ENCODE assay signal across 23 mouse cellular contexts in the genomic region with DNA sequence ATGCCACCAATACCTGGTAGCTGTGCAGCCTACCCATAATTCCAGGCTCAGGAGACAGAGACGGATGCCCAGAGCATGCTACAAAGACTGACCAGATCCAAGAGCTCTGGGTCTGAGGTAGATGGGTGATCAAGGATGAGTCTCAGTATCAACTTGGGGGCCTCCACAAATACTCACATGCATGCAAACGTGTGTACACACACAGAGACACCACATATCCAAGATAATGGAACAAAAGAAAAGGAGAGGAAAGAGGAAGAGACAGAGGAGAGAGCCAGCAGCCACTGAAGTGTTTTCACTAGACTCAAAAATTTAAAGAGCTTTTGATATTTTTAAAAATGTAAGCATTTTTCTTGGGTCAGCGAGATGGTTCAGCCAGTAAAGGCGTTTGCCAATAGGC. TPM values are rescaled to one million over a fixed set of nuclear protein-coding genes. Genes with fewer than 3 reads are reported as not detected.
DNase-seq lines count a peak whose midpoint lies in the region; ATAC-seq and TF ChIP-seq lines count a peak whose summit lies in the region.
"Had no signal": no experiment of that assay in that cellular context is flagged by ENCODE, and none has a peak within 500 bp of the region (broad histone marks: within the 10 kb centered on the region; RNA-seq: fewer than 3 reads in every experiment).

No protein-coding gene starts in this region.

- no peak for TF ChIP-seq RAD21 in MEL (IDR thresholded peaks at IDR 0.05; ENCODE audit: low read depth, low read length)

- TF ChIP-seq EP300 in MEL (IDR thresholded peaks at IDR 0.05; ENCODE audit: low read depth in 1 of 2, low read length in 2 of 2) = peak in 1 of 2 experiments; percentile 40; a peak in 2 of 4 replicates

- H3K9ac ChIP-seq in forebrain, embryonic 14.5 days (ENCODE audit: low read length) = peak overlapping the region; percentile 8; the same call in 1 of the 2 replicates
- no peak overlapping the region for H3K9ac ChIP-seq in forebrain, embryonic 15.5 days (replicated peaks)
- no peak overlapping the region for H3K9ac ChIP-seq in kidney, embryonic 14.5 days (ENCODE audit: low read depth, low read length)
- H3K9ac ChIP-seq in MEL (ENCODE audit: control insufficient read depth, low read depth, low read length, poor library complexity, severe bottlenecking) = no peak overlapping the region
- H3K9ac ChIP-seq: forebrain, embryonic 12.5 days; limb, embryonic 15.5 days; liver, postnatal 0 days had no signal

- H3K27me3 ChIP-seq in forebrain, embryonic 14.5 days (replicated peaks; ENCODE audit: control insufficient read depth, insufficient read depth, low read length) = 0 out of 2 replicates have a peak, but pooled peaks cover 2% of the 10 kb centered on the region
- H3K27me3 ChIP-seq in forebrain, embryonic 15.5 days = 0 out of 2 replicates have a peak, but pooled peaks cover 2% of the 10 kb centered on the region
- no peaks in the 10 kb centered on the region for H3K27me3 ChIP-seq in kidney, adult 2 months (replicated peaks; ENCODE audit: control insufficient read depth, insufficient read depth, low read length)
- H3K27me3 ChIP-seq in kidney, embryonic 14.5 days (ENCODE audit: control insufficient read depth, insufficient read depth, low read length) = no peaks in the 10 kb centered on the region
- no peaks in the 10 kb centered on the region for H3K27me3 ChIP-seq in MEL (ENCODE audit: control insufficient read depth in 1 of 2, insufficient read depth in 2 of 2, low read length in 2 of 2)

- H3K4me1 ChIP-seq in forebrain, embryonic 14.5 days (ENCODE audit: control insufficient read depth, insufficient read depth, low read length) = no peaks in the 10 kb centered on the region
- no peaks in the 10 kb centered on the region for H3K4me1 ChIP-seq in forebrain, embryonic 15.5 days
- H3K4me1 ChIP-seq in kidney, adult 2 months (ENCODE audit: control insufficient read depth, insufficient read depth, low read length) = peaks cover 14% of the 10 kb centered on the region
- peaks cover 31% of the 10 kb centered on the region for H3K4me1 ChIP-seq in kidney, embryonic 14.5 days (ENCODE audit: control insufficient read depth, insufficient read depth, low read length)
- peaks cover 10% of the 10 kb centered on the region for H3K4me1 ChIP-seq in lung, adult 2 months (ENCODE audit: control insufficient read depth, insufficient read depth, low read length)
- H3K4me1 ChIP-seq in MEL (ENCODE audit: control insufficient read depth in 1 of 2, insufficient read depth in 2 of 2, low read length in 2 of 2) = peaks cover 9 to 33% of the 10 kb centered on the region in 2 experiments
- H3K4me1 ChIP-seq: forebrain, embryonic 12.5 days had no signal

- no peak overlapping the region for H3K27ac ChIP-seq in forebrain, embryonic 14.5 days (ENCODE audit: low read depth, low read length)
- H3K27ac ChIP-seq in forebrain, embryonic 15.5 days (replicated peaks) = no peak overlapping the region
- peak overlapping the region; percentile 80; the same call in 1 of the 2 replicates for H3K27ac ChIP-seq in kidney, adult 2 months (ENCODE audit: insufficient read depth, low read depth, low read length)
- no peak overlapping the region for H3K27ac ChIP-seq in kidney, embryonic 14.5 days (ENCODE audit: low read depth, low read length)
- H3K27ac ChIP-seq in MEL (ENCODE audit: control insufficient read depth, low read depth, low read length) = peak overlapping the region; percentile 96
- H3K27ac ChIP-seq: forebrain, embryonic 12.5 days; limb, embryonic 15.5 days had no signal

- no peaks in the 10 kb centered on the region for H3K9me3 ChIP-seq in forebrain, embryonic 14.5 days (replicated peaks; ENCODE audit: control insufficient read depth, low read length)
- no peaks in the 10 kb centered on the region for H3K9me3 ChIP-seq in forebrain, embryonic 15.5 days
- no peaks in the 10 kb centered on the region for H3K9me3 ChIP-seq in kidney, embryonic 14.5 days (ENCODE audit: control insufficient read depth, low read length)
- H3K9me3 ChIP-seq in MEL (replicated peaks; ENCODE audit: insufficient read depth, low read length) = no peaks in the 10 kb centered on the region
- H3K9me3 ChIP-seq: forebrain, embryonic 12.5 days; heart, embryonic 10.5 days; limb, embryonic 15.5 days had no signal

- no peak for TF ChIP-seq POLR2A in kidney, adult 2 months (IDR thresholded peaks at IDR 0.05; ENCODE audit: low read depth, low read length)
- TF ChIP-seq POLR2A in lung, adult 2 months (IDR thresholded peaks at IDR 0.05; ENCODE audit: borderline replicate concordance, extremely low read depth, low read depth, low read length) = no peak
- TF ChIP-seq POLR2A in MEL (IDR thresholded peaks at IDR 0.05; ENCODE audit: control insufficient read depth in 1 of 2, insufficient read depth in 1 of 2, low read depth in 1 of 2, low read length in 2 of 2, poor library complexity in 1 of 2) = no peak

- TF ChIP-seq CTCF in kidney, adult 2 months (conservative IDR thresholded peaks at IDR 0.05; ENCODE audit: insufficient read depth, insufficient read length, low read depth, low read length) = no peak
- TF ChIP-seq CTCF in lung, adult 2 months (IDR thresholded peaks at IDR 0.05; ENCODE audit: insufficient read depth, low read length) = no peak
- no peak for TF ChIP-seq CTCF in MEL (IDR thresholded peaks at IDR 0.05 in 2 of 3, conservative IDR thresholded peaks at IDR 0.05 in 1 of 3; ENCODE audit: control insufficient read depth in 1 of 3, insufficient read depth in 1 of 3, low read depth in 2 of 3, low read length in 3 of 3, poor library complexity in 1 of 3, severe bottlenecking in 1 of 3)

- peaks cover 66% of the 10 kb centered on the region for H3K36me3 ChIP-seq in forebrain, embryonic 14.5 days (ENCODE audit: control insufficient read depth, insufficient read depth, low read length)
- peaks cover 55% of the 10 kb centered on the region for H3K36me3 ChIP-seq in forebrain, embryonic 15.5 days
- H3K36me3 ChIP-seq in kidney, adult 2 months (ENCODE audit: control insufficient read depth, insufficient read depth, low read length) = no peaks in the 10 kb centered on the region; the same call in 1 of the 2 replicates
- H3K36me3 ChIP-seq in kidney, embryonic 14.5 days (ENCODE audit: control insufficient read depth, insufficient read depth, low read length) = peaks cover 42% of the 10 kb centered on the region
- H3K36me3 ChIP-seq in MEL (ENCODE audit: control insufficient read depth in 1 of 2, insufficient read depth in 2 of 2, low read length in 2 of 2) = peaks cover 0 to 30% of the 10 kb centered on the region in 2 experiments; a peak in 2 of 4 replicates

- WGBS in forebrain, embryonic 14.5 days = 75% methylated on average over 4 of the region's 4 CpGs
- 85% methylated on average over 4 of the region's 4 CpGs for WGBS in forebrain, embryonic 15.5 days
- 43% methylated on average over 4 of the region's 4 CpGs for WGBS in kidney, adult 2 months
- 81% methylated on average over 4 of the region's 4 CpGs for WGBS in kidney, embryonic 14.5 days
- WGBS in lung, adult 2 months = 46% methylated on average over 4 of the region's 4 CpGs

- H3K4me3 ChIP-seq in forebrain, embryonic 14.5 days (ENCODE audit: low read depth, low read length) = no peak overlapping the region
- no peak overlapping the region for H3K4me3 ChIP-seq in forebrain, embryonic 15.5 days
- no peak overlapping the region for H3K4me3 ChIP-seq in kidney, adult 2 months (ENCODE audit: insufficient read depth, low read depth, low read length)
- H3K4me3 ChIP-seq in kidney, embryonic 14.5 days (ENCODE audit: low read length) = no peak overlapping the region
- H3K4me3 ChIP-seq in lung, adult 2 months (replicated peaks; ENCODE audit: extremely low read depth, low read depth, low read length) = no peak overlapping the region
- no peak overlapping the region for H3K4me3 ChIP-seq in MEL (ENCODE audit: control insufficient read depth in 1 of 2, insufficient read depth in 1 of 2, low read depth in 2 of 2, low read length in 2 of 2)
- H3K4me3 ChIP-seq: forebrain, embryonic 12.5 days; heart, embryonic 10.5 days; limb, embryonic 15.5 days had no signal

- DNase-seq in forebrain, embryonic 14.5 days (ENCODE audit: low spot score) = no peak
- DNase-seq in kidney, adult 2 months = no peak
- peak; percentile 6 for DNase-seq in lung, adult 2 months
- no peak for DNase-seq in lung, postnatal 10 days
- peak; percentile 54 for DNase-seq in MEL (ENCODE audit: low read depth, low spot score)
- DNase-seq: cerebellum, adult 11-12 months; cerebellum, postnatal 25 days; embryo, embryonic 11 days; layer of hippocampus, postnatal 36 days; liver, postnatal 0 days; right cerebral cortex, adult 18-20 months; thymus, postnatal 14 days had no signal

- H3K79me2 ChIP-seq in MEL (ENCODE audit: control insufficient read depth, insufficient read depth, low read length, poor library complexity) = no peaks in the 10 kb centered on the region; the same call in 1 of the 2 replicates

- no peak overlapping the region for H3K4me2 ChIP-seq in forebrain, embryonic 14.5 days (ENCODE audit: low read length)
- no peak overlapping the region for H3K4me2 ChIP-seq in forebrain, embryonic 15.5 days (replicated peaks)
- H3K4me2 ChIP-seq in kidney, embryonic 14.5 days (replicated peaks; ENCODE audit: low read depth, low read length) = no peak overlapping the region
- H3K4me2 ChIP-seq: forebrain, embryonic 12.5 days; limb, embryonic 15.5 days had no signal

- ATAC-seq in forebrain, embryonic 14.5 days = no peak
- no peak for ATAC-seq in forebrain, embryonic 15.5 days (replicated peaks)
- ATAC-seq in kidney, embryonic 14.5 days (ENCODE audit: low FRiP score, low TSS enrichment) = no peak
- no peak for ATAC-seq in erythroblast, adult 5-6 weeks (replicated peaks; ENCODE audit: low FRiP score, poor library complexity, severe bottlenecking)
- ATAC-seq: liver, postnatal 0 days had no signal

RNA-seq across cellular contexts. Expression of gene Fam166b, which starts 10.5 kb away (rescaled TPM):
- polyA plus RNA-seq in forebrain, embryonic 14.5 days (2014; fragmentation: Nextera tagmentation; extraction: Ambion mirVana) = 0.29 and 0.73 TPM in 2 replicates
- polyA plus RNA-seq in forebrain, embryonic 15.5 days (2015; fragmentation: Nextera tagmentation; extraction: Ambion mirVana) = 0.65 and 0.70 TPM in 2 replicates
- polyA plus RNA-seq in kidney, adult 2 months (2012; rRNA removed) = 1.3 and 1.6 TPM in 2 replicates
- 0.24 and 0.38 TPM in 2 replicates for polyA plus RNA-seq in kidney, embryonic 14.5 days (2014; fragmentation: Nextera tagmentation; extraction: Ambion mirVana)
- 14.4 and 15.8 TPM in 2 replicates for polyA plus RNA-seq in lung, adult 2 months (2012; rRNA removed)
- not detected in 2 replicates for total RNA-seq in MEL (2012; rRNA removed)
- polyA plus RNA-seq in MEL (2012; ENCODE audit: insufficient read depth in 1 of 2, insufficient read length in 2 of 2, low read depth in 1 of 2, low replicate concordance in 2 of 2, missing spikeins in 1 of 2) = not detected
- not detected in 2 replicates for total RNA-seq in erythroblast, adult 5-6 weeks (2015; ENCODE audit: low replicate concordance)
- total RNA-seq in erythroblast, adult 5-6 weeks (2017; ENCODE audit: low replicate concordance) = not detected in 2 replicates
- total RNA-seq: adrenal gland, postnatal 25 days; heart, postnatal 36 days; megakaryocyte-erythroid progenitor cell, adult 5-6 weeks had no signal
- polyA plus RNA-seq: G1E; heart, embryonic 10.5 days had no signal

RNA-seq across cellular contexts. Expression of gene Tesk1, which starts 23.3 kb away (rescaled TPM):
- 10.2 and 12.1 TPM in 2 replicates for polyA plus RNA-seq in forebrain, embryonic 14.5 days (2014; fragmentation: Nextera tagmentation; extraction: Ambion mirVana)
- 10.7 and 12.5 TPM in 2 replicates for polyA plus RNA-seq in forebrain, embryonic 15.5 days (2015; fragmentation: Nextera tagmentation; extraction: Ambion mirVana)
- polyA plus RNA-seq in kidney, adult 2 months (2012; rRNA removed) = 59.0 and 72.5 TPM in 2 replicates
- polyA plus RNA-seq in kidney, embryonic 14.5 days (2014; fragmentation: Nextera tagmentation; extraction: Ambion mirVana) = 11.4 and 14.9 TPM in 2 replicates
- 83.6 and 83.9 TPM in 2 replicates for polyA plus RNA-seq in lung, adult 2 months (2012; rRNA removed)
- 7.6 and 9.1 TPM in 2 replicates for total RNA-seq in MEL (2012; rRNA removed)
- polyA plus RNA-seq in MEL (2012; ENCODE audit: insufficient read depth in 1 of 2, insufficient read length in 2 of 2, low read depth in 1 of 2, low replicate concordance in 2 of 2, missing spikeins in 1 of 2) = 10 to 100 TPM in 1 of 2 experiments, not detected in 1; 24.6 TPM
- 1.7 and 2.3 TPM in 2 replicates for total RNA-seq in erythroblast, adult 5-6 weeks (2015; ENCODE audit: low replicate concordance)
- 0.98 and 1.5 TPM in 2 replicates for total RNA-seq in erythroblast, adult 5-6 weeks (2017; ENCODE audit: low replicate concordance)

RNA-seq across cellular contexts. Expression of gene Cd72, which starts 36.0 kb away (rescaled TPM):
- 6.7 and 8.8 TPM in 2 replicates for polyA plus RNA-seq in forebrain, embryonic 14.5 days (2014; fragmentation: Nextera tagmentation; extraction: Ambion mirVana)
- polyA plus RNA-seq in forebrain, embryonic 15.5 days (2015; fragmentation: Nextera tagmentation; extraction: Ambion mirVana) = 4.3 TPM in 2 replicates
- 4.5 and 12.6 TPM in 2 replicates for polyA plus RNA-seq in kidney, adult 2 months (2012; rRNA removed)
- 5.1 and 5.2 TPM in 2 replicates for polyA plus RNA-seq in kidney, embryonic 14.5 days (2014; fragmentation: Nextera tagmentation; extraction: Ambion mirVana)
- 3.4 and 6.2 TPM in 2 replicates for polyA plus RNA-seq in lung, adult 2 months (2012; rRNA removed)
- total RNA-seq in MEL (2012; rRNA removed) = 0.52 and 1.3 TPM in 2 replicates
- 1 to 10 TPM in 1 of 2 experiments, not detected in 1; 2.4 TPM for polyA plus RNA-seq in MEL (2012; ENCODE audit: insufficient read depth in 1 of 2, insufficient read length in 2 of 2, low read depth in 1 of 2, low replicate concordance in 2 of 2, missing spikeins in 1 of 2)
- 2.1 and 2.3 TPM in 2 replicates for total RNA-seq in erythroblast, adult 5-6 weeks (2015; ENCODE audit: low replicate concordance)
- 0.43 and 7.9 TPM in 2 replicates for total RNA-seq in erythroblast, adult 5-6 weeks (2017; ENCODE audit: low replicate concordance)
- total RNA-seq: layer of hippocampus, postnatal 36 days; midbrain, postnatal 0 days had no signal

RNA-seq across cellular contexts. Expression of gene Rusc2, which starts 36.7 kb away (rescaled TPM):
- 47.8 and 58.4 TPM in 2 replicates for polyA plus RNA-seq in forebrain, embryonic 14.5 days (2014; fragmentation: Nextera tagmentation; extraction: Ambion mirVana)
- 59.8 and 64.3 TPM in 2 replicates for polyA plus RNA-seq in forebrain, embryonic 15.5 days (2015; fragmentation: Nextera tagmentation; extraction: Ambion mirVana)
- 15.5 and 17.3 TPM in 2 replicates for polyA plus RNA-seq in kidney, adult 2 months (2012; rRNA removed)
- 8.9 and 11.2 TPM in 2 replicates for polyA plus RNA-seq in kidney, embryonic 14.5 days (2014; fragmentation: Nextera tagmentation; extraction: Ambion mirVana)
- polyA plus RNA-seq in lung, adult 2 months (2012; rRNA removed) = 91.1 and 92.8 TPM in 2 replicates
- total RNA-seq in MEL (2012; rRNA removed) = 2.4 and 4.7 TPM in 2 replicates
- 1 to 10 TPM in 1 of 2 experiments, not detected in 1; 7.3 TPM for polyA plus RNA-seq in MEL (2012; ENCODE audit: insufficient read depth in 1 of 2, insufficient read length in 2 of 2, low read depth in 1 of 2, low replicate concordance in 2 of 2, missing spikeins in 1 of 2)
- total RNA-seq in erythroblast, adult 5-6 weeks (2015; ENCODE audit: low replicate concordance) = 0.63 TPM in 1 of 2 replicates, not detected in the other
- total RNA-seq in erythroblast, adult 5-6 weeks (2017; ENCODE audit: low replicate concordance) = 0.17 TPM in 1 of 2 replicates, not detected in the other

Comparison
In these comparisons a context has a peak if more than half of its experiments do, and no peak if none do; other contexts are left out.
1. DNase-seq: peak in lung, adult 2 months (single experiment) and MEL (single experiment); none in forebrain, embryonic 14.5 days (single experiment), kidney, adult 2 months (single experiment) and lung, postnatal 10 days (single experiment).
2. H3K27ac ChIP-seq: peak in kidney, adult 2 months (single experiment) and MEL (single experiment); none in forebrain, embryonic 14.5 days (single experiment), forebrain, embryonic 15.5 days (single experiment) and kidney, embryonic 14.5 days (single experiment).